Mouse (Mus musculus) layer of hippocampus, postnatal 36 days (tissue): ENCODE measurements around the gene Sult1a1. TPM values are rescaled to one million over a fixed set of nuclear protein-coding genes. Genes with fewer than 3 reads are reported as not detected.

Source experiments
- DNase-seq, 2 experiments: peaks; one replicate each; pipeline ENCODE4 v3.0.0; 2022
- total RNA-seq, 2 experiments: library from RNA; stranded (reverse); gene quantifications; 2 replicates each; pipeline ENCODE4 v1.2.3; 2021

The Sult1a1 gene
- 10 to 100 TPM in 1 of 2 experiments, 1 to 10 TPM in 1; 6.3 to 11.2 TPM for total RNA-seq

DNA sequence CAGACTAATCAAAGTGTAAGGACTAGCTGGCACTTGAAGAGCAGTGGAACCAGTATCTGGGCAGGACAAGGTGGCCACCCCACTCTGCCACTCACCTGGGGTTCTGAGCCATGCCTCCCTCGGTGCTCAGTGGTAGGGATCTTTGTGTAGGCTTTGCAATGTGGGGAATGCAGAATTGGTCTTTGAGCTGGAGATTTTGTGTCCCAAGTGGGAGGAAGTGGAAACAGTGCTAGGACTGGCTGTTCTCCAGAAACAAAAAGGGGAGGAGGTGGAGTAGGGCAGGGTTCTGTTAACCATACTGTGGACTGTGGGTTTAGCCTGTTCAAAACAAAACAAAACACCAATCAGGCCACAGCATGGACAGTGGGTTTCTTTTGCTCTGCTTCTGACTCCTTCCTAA lies at the start of gene Sult1a1:
Sult1a1 (minus strand) TSS at position 226 of the 400 bp plus-strand sequence.
- DNase-seq, result no peak

DNA sequence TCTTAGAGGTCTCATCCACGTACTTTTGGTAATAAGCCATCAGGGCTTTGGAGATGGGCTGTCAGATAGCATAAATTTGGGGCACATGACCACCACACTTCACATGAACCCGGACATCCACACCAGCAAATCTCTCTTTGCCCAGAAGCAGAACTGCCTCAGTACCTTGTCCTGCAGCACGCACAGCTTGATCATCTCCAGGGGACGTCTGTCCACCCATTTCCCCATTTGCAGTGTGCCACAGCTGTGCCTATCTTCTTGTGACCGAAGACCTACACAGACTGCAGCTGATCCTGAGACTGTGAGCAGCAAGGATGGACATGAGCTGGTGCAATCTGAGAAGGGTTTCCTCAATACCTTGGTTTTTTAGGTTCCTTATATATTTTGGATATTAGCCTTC lies 49.4 kb upstream of the Sult1a1 start:
- no peak for DNase-seq

DNA sequence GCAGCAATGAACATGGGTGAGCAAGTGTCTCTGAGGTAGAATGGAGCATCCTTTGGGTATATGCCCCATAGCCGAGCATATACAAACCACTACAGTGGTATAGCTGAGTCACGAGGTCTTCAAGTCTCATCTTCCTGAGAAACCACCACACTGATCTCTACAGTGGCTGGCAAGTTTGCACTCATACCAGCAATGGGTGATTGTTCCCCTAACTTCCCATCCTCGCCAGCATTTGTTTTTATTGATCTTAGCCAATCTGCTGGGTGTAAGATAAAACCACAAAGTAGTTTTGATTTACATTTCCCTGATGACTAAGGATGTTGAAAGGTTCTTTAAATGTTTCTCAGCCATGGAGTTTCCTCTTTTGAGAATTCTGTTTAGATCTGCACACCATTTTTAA lies 48.8 kb upstream of the Sult1a1 start:
- no peak for DNase-seq

DNA sequence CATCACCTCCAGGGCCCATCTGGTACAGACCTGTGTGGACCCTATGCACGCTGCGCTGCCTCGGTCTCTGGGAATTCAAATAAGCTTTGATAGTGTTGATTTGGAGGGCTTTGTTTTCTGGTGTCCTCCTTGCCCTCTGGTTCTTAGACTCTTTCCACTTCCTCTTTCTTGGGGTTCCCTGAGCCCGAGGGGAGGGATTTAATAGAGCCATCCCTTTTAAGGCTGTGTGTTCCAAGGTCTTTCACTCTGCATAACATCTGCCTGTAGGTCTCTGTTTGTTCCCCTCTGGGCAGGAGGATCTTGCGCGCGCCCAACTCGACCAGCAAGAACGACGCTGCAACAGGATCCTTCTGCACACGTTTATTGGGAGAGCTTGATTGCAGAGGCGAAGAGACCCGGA lies 45.4 kb upstream of the Sult1a1 start:
- DNase-seq, result no peak

DNA sequence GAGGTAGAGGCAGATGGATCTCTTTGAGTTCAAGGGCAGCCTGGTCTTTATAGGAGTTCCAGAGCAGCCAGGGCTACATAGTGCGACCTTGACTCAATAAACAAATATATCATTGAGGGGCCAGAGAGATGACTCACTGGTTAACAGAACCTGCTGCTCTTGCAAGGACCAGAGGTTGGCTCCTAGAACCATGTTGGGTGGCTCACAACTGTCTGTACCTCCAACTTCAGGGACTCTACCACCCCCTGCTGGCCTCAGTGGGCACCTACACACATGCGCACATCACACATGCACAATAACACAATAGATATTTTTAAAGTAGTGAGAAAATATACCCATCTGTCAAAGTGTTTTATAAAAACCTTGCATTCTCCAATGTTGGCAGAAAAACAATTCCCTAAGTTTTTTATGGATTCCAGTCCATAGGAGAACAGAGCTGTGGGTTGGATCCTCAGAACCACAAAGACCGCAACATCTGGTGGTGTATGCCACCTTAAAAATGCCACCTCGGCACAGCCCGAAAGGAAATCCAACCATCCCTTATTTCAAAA lies 42.6 kb upstream of the Sult1a1 start:
- DNase-seq, result no peak

DNA sequence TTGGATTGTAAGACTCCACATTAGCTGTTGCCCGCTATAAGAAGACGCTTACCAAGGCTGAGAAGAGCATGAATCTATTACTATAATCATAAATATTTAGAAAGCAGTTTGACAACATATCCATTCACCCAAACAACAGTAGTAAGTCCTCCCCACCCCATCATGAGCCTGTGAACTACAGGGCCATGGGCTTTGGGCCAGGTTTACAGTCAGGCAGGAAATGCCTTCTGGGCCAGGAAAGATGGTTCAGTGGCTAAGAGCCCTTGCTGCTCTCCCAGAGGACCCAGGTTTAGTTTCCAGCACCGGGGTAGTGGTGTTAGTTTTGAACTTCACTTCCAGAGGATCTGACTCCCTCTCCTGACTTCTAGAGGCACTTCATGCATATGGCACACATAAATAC lies 41.3 kb upstream of the Sult1a1 start:
- no peak for DNase-seq

DNA sequence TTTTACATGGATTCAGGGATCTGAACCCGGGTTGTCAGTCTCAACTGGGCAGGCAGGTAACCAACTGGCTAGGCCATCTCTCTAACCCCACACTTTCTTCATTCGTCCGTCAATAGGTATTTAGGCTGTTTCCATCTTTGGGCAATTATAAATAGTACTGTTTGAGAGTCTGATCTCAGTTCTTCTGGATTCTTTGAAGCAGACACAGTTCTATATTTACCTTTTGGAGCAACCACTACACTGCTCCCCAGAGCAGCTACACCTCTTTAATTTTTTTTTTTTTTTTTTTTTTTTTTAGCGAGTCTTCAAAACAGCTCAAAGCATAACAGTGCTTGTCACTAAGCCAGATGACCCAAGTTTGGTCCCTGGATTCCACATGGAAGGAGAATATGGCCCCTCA lies 39.4 kb upstream of the Sult1a1 start:
- no peak for DNase-seq

DNA sequence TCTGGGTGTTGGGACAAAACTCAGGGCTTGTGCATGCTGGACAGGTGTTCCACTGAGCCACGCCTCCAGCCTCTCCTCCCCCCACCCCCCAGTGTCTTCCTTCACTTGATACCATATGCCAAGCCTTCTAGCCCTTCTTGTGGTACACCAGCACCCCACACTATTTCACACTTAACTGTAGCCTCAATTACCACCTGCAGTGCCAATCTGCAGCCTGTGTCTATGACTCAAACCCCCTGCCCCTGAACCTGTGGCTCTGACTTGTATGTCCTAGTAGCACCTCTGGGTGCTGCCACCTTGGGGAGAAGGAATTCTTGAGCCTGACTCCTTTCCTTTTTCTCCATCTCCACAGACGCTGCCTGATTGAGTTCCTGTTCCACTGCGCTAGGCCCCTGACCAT lies 35.7 kb upstream of the Sult1a1 start:
- DNase-seq, result no peak

DNA sequence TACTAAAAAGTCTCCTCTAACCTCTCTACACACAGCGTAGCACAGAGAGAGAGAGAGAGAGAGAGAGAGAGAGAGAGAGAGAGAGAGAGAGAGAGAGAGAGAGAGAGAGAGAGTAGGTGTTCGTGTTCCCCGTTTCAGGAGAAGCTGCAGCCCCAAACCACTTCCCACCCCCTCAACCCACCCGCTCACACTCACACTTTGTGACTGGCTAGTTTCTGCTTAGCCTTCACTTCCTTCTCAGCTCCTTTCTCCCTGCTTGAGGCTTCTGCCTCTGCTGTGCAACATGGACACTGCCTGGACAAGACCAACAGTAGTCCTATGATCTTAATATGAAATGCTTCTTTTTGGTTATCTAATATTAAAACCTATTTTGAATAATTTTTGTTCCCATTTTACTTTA lies 34.0 kb upstream of the Sult1a1 start:
- DNase-seq, result no peak

DNA sequence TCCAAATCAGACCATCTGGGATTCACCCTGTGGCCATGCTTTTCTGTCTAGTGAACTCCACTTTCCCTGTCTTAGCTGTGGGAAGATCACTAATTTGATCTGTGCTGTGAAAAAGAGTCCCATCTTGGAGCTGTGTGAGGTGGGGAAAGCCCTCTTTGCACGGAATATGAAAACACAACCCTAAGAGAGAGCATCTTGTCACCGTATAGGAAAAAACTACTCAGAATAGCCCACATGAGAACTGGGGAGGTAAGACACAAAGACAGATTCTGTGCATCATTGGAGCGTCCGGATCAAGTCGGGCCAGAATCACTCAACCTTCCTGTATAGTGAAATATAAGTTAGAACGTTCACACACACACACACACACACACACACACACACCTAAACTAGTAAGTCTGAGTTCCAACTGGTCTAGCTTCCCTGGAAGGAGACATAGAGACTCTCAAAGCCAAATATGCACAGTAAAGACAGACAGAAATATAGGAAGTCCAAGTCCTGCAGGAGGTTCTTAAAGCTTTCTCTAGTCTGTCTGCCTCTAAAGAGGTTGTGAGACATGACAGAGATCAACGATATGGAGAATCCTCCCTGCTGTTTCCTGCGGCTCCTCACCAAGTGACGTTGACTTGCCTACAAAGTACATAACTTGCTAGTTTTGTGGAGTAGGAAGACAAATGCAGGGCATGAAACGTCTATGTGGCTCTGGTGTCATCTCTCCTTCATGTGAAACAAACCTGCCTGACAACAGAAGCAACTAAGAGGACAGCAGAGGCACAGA lies 32.1 kb upstream of the Sult1a1 start:
- no peak for DNase-seq

DNA sequence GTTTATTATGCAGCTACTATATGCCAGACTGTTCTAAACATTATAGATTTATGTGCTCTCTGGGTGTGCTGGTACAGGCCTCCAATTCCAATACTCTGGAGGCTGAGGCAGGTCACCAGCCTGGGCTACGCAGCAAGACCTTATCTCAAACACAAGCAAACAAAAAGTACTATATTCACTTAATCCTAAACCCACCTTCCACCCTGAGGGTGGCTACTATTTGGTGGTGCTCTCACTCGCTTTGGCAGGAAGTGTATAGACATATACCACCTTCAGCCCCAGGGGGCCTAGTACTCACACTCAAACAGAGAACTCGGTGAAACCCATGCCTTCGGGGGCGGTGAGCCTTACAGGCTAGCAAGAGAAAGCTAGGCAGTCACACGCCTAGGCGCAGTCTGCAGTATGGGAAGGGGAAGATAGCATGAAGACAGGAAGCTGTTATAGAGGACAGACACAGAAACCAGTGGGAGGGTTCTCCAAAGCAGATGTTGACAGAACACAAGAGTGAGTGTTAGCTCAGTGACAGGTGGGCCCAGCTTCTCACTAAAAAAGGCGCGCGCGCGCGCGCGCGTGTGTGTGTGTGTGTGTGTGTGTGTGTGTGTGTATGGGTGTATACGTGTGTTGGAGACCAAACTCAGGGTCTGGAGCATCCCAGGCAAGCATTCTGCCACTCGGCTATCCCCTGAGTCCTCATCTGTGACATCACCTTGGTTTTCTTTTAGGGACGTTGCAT lies 31.4 kb upstream of the Sult1a1 start, which contains the start of gene Coro1a:
Coro1a (minus strand) TSS at position 346 of the 733 bp plus-strand sequence.
- DNase-seq, result no peak

DNA sequence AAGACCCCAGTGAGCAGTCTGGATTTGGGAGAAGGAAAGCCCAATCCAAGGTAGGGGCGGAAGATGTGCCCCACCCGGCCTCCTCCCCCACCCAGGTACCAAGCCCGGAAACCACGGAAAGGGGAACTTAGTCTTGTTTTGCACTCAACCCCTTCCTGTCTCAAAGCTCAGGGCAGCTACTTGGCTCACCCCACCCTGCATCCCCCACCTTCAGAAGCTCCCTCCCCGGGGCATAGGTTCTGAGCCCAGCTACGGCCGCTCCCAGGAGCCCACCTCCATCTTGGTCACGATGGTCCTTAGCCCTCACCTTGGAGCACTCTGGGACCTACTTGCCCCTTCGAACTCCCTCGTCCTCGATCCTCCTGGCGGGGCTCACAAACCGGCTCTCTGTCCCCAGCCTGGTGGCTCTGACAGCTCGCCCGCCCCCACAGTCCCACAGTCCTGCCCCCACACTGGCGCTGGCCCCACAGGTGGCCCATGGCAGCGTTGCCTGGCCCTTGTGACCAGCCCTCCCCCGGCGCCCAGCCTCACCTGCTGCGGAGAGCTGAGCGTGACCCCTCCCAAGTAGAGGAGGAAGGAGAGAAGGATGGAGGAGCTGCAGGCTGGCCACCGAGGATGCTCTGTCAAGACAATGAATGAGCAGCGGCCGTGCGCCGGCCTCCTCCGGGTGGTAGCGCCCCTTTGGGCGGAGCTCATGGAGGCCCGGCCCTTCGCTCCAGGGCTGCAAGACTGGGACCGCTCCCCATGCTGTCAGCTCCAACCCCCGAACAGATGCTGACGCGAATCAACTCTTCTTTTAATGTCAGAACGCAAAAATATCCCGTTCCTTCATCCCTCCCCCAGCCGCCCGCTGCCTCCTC lies 28.1 kb upstream of the Sult1a1 start:
- peak; percentile 89 to 90 for DNase-seq

DNA sequence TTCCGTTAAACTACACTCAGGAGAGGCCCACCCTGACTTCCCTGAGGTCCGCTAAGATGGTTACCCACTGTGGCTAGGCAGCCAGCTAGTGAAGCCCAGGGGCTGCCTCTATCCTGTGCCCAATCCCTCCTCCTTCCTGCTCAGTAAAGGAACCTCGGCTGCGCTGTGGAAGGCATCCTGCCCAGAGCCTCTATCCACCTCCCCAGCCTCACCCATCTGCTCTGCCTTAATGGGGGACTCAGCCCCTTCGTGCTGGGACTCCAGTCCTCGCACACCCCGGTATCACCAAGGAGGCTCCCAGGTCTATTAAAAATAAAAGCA lies 27.5 kb upstream of the Sult1a1 start:
- DNase-seq, result no peak

DNA sequence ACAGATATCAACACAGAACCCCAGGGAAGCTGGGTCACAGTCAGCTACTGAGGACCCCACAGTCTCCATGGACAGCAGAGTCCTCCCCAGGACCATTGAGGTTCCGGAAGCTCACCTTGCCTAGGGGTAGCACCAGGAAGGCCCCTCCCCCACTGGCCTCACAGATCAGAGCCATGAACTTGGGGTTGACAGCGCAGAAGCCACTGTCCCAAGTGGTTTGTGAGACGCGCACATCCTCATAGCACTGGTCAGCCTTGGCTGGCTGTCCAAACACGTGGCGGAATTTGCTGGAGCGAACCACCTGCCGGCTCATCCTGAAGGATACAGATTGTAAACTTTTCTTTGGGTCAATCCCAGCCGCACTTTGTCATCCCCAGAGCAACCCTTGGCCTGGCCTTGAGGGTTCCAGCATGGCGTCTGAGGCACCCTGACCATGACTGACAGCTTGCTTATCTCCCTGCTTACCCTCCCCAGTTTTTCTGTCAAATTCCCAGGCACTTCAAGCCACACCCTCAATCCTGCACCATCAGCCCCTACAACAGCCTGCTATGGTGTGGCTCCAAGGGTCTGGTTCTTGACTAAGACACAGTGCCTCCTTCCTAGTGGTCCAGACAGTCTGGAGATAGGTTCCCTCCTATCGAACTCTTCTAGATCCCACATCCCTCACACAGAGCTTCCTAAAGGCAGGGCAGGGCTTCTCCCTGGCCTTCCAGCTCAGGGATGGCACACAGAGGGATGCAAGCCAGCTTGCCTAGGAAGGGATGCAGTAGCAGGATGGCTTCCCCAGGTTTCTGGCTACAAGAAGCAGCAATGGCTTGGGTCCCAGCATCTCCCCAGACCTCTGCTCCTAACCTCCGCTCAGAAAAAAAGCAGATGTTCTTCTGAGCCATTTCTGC lies 26.9 kb upstream of the Sult1a1 start:
- DNase-seq, result no peak

DNA sequence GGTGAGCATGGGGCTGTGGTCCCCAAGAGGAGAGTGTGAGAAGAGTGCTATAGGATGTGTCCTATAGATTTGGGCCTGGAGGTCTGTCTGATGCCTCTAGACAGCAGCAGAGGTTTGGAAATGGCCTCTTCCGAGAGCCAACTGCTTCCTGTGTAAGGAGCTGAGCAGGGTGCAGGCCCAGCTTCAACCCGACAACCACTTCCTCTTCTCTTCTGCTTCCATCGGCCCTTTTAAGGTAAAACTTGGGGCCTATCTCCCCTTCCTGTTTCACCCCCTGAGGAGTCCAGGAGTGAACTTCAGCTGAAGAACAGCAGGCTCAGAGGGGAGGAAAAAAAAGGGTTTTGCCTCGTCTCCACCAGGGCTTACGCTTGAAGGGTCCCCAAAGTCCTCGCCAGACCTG lies 26.1 kb upstream of the Sult1a1 start:
- no peak for DNase-seq

DNA sequence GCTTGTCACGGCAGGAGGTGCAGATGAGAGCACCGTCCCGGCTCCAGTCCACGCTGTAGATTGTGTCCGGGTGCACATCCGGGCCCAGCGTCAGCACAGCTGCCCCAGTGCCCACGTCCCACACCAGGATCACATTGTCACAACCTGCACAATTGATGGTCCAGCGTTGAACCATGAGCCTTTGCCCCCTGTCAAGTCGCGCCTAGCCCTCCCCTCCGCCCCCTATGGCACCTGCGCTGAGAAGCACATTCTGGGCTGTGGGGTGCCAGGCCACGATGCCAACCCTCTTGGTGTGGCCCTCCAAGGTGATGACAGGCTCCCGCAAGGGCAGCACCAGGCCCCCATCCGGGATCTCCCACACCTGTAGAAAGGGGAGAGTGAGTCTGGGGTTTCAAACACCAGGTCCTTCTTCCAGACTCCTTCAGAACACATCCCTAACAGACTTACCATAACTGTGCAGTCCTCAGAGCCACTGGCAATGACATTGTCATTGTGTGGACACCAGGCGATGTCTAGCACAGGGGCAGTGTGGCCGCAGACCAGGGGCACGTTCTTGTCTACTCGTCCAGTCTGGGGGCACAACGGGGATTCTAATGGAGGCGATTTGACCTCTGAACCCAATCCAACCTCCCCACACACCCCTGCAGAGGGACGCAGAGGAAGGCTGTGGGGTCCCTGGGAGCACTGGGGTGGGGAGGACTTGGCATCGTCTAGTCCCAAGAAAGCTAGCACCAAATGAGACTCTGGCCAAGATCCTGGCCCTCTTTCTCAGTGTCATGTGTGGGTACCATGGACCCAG lies 25.5 kb upstream of the Sult1a1 start:
- DNase-seq, result no peak

DNA sequence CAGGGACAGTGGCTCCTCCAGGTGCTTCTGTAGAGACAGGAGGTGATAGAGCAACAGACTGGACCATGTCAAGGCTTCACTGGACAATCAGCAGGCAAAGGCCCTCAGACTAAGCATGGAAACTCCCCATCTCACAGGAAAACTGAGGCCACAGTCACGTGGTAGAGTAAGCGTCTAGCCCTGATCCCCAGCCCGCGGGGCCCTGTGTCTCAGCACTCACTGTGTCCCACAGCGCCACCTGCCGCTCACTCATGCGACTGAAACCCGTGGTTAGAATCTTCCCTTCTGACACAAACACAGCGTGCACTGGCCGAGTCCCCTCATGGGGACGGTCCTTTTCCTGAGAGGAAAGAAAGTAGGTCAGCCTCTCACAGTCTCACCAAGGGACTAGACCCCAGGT lies 24.8 kb upstream of the Sult1a1 start:
- DNase-seq, result peak; percentile 89 to 90

DNA sequence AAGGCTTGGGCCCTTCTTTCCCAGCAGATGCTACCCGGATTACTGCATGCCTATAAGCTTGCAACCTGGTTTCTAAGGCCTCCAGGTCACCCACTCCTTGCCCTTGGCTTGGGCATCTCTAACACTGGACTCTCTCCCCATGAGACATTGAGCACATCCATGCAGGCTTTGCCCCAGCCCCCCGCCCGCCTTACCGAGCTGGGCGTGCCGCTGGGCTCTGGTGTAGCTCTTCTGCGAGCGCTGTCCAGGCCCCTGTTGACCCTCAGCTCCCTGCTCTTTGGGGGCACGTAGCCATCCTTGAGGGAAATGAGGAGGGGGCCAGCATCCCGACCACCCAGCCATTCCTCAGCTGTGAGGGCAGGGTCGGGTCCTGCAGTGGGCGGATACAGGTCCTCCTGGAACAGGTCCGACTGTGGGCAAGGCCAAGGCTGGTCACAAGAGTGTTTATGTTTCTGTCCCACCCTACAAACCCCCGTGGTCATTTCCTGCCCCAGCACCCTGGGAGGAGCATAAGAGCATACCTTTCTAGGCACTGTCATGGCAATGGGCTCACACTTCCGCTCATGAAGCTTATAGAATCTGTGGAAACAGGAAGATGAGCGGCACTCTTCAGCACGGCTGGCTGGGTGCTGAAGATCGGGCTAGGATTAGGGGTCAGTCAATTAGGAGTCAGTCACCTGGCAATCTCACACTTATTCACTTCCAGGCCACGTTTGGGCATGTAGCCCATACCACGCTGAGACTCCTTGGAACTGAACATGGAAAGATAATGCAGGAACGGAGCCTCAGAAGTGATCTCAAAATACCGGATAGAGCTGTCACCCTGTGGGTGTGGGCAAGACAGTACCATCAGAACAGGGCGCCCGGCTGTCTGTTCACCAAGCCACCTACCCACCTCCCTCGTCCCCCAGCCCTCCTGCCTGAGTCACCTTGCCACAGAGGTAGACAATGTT lies 24.1 kb upstream of the Sult1a1 start:
- DNase-seq, result no peak

DNA sequence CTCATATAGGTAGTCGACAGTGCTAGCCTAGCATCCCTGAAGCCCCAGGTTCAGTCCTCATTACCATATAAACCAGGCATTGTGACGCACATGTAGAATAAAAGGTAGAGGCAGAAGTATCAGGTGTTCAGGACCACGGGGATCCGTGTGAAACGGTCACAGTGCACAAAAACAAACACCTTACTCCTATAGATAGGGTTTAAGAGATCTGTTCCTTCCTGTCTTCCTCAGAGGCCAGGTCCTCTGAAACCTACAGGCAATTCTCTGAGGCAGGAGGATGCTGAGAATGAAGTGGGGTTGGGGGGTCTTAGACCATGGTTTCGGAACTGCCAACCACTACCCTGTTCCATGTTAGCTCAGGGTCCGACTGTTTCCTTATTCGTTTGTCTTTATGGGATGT lies 21.6 kb upstream of the Sult1a1 start:
- DNase-seq, result no peak

DNA sequence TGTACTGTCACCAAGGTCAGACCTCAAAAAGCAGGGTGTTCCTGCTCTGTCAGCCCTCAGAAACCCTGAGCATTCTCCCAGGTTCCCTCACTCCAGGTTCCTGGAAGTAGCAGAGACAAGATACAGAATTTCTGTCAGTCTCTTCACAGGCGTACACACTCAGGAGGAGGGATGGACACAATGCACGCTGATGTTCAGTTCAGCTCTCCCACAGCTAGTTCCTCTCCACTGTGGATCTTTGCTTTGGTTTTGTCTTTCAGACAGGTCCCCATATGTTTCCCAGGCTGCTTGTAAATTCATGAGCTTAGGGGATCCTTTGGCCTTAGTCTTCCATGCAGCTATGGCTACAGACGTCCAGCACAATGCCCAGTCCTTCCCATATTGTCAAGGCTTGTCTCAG lies 20.7 kb upstream of the Sult1a1 start:
- no peak for DNase-seq
